9 mouse cellular contexts compared by ENCODE assay signal in the genomic region with DNA sequence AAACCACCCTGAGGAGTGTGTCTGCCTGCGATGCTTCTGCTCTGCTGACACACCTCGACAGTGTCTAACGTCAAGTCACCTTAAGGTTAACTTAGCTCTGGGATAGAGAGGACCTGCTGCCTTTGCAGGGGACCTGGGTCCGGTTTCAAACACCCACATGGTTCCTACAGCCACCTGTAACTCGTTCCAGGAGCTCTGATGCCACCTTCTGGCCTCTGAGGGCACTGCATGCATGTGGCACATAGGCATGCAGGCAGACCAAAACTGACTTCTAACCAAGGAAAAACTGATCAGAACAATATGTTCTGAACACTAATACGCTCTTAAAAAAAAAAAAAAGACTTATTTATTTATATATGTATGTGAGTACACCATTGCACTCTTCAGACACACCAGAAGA. TPM values are rescaled to one million over a fixed set of nuclear protein-coding genes. Genes with fewer than 3 reads are reported as not detected.
DNase-seq lines count a peak whose midpoint lies in the region; ATAC-seq and TF ChIP-seq lines count a peak whose summit lies in the region.
"Had no signal": no experiment of that assay in that cellular context is flagged by ENCODE, and none has a peak within 500 bp of the region (broad histone marks: within the 10 kb centered on the region; RNA-seq: fewer than 3 reads in every experiment).

No protein-coding gene starts in this region.

- H3K27me3 ChIP-seq in liver, adult 2 months (ENCODE audit: control insufficient read depth, insufficient read depth, low read length): no peaks in the 10 kb centered on the region
- H3K27me3 ChIP-seq in liver, embryonic 11.5 days (replicated peaks; ENCODE audit: control insufficient read depth, insufficient read depth, low read length): no peaks in the 10 kb centered on the region
- no peaks in the 10 kb centered on the region for H3K27me3 ChIP-seq in midbrain, embryonic 15.5 days (replicated peaks)

- H3K9ac ChIP-seq in liver, adult 2 months (ENCODE audit: low read depth, low read length): no peak overlapping the region
- H3K9ac ChIP-seq in liver, embryonic 11.5 days (ENCODE audit: low read depth, low read length): no peak overlapping the region
- no peak overlapping the region for H3K9ac ChIP-seq in midbrain, embryonic 15.5 days

- no peak overlapping the region for H3K4me2 ChIP-seq in liver, embryonic 11.5 days
- no peak overlapping the region for H3K4me2 ChIP-seq in midbrain, embryonic 15.5 days

- H3K9me3 ChIP-seq in liver, embryonic 11.5 days (ENCODE audit: control insufficient read depth, low read length): no peaks in the 10 kb centered on the region
- H3K9me3 ChIP-seq in midbrain, embryonic 15.5 days: no peaks in the 10 kb centered on the region

- H3K4me1 ChIP-seq in liver, adult 2 months (ENCODE audit: control insufficient read depth, insufficient read depth, low read length): peaks cover 7% of the 10 kb centered on the region; the same call in 1 of the 2 replicates
- no peaks in the 10 kb centered on the region for H3K4me1 ChIP-seq in liver, embryonic 11.5 days (replicated peaks; ENCODE audit: control insufficient read depth, insufficient read depth, low read length)
- no peaks in the 10 kb centered on the region for H3K4me1 ChIP-seq in midbrain, embryonic 15.5 days

- TF ChIP-seq CTCF in liver, adult 2 months (IDR thresholded peaks at IDR 0.05; ENCODE audit: low read depth, low read length): peak; percentile 66

- peaks cover 11% of the 10 kb centered on the region for H3K36me3 ChIP-seq in liver, adult 2 months (ENCODE audit: control insufficient read depth, insufficient read depth, low read length)
- H3K36me3 ChIP-seq in liver, embryonic 11.5 days (ENCODE audit: control insufficient read depth, insufficient read depth, low read length): peaks cover 14% of the 10 kb centered on the region
- peaks cover 14% of the 10 kb centered on the region for H3K36me3 ChIP-seq in midbrain, embryonic 15.5 days (replicated peaks)

- TF ChIP-seq POLR2A in liver, adult 2 months (IDR thresholded peaks at IDR 0.05; ENCODE audit: extremely low read depth, insufficient read depth, low read length): no peak

- no peak for ATAC-seq in liver, embryonic 11.5 days (replicated peaks; ENCODE audit: low FRiP score)
- peak; percentile 58; the same call in 1 of the 2 replicates for ATAC-seq in common myeloid progenitor, adult 5-6 weeks (replicated peaks; ENCODE audit: low read depth, poor library complexity, severe bottlenecking)
- no peak for ATAC-seq in midbrain, embryonic 15.5 days (replicated peaks)

- H3K27ac ChIP-seq in liver, adult 2 months (replicated peaks; ENCODE audit: insufficient read depth, low read depth, low read length): no peak overlapping the region
- no peak overlapping the region for H3K27ac ChIP-seq in liver, embryonic 11.5 days (ENCODE audit: low read depth, low read length)
- no peak overlapping the region for H3K27ac ChIP-seq in midbrain, embryonic 15.5 days

- DNase-seq in adrenal gland, postnatal 14 days: peak; percentile 47
- no peak for DNase-seq in adrenal gland, postnatal 25 days
- no peak for DNase-seq in liver, adult 2 months (ENCODE audit: extremely low read depth, low read depth, low spot score)
- no peak for DNase-seq in liver, embryonic 11.5 days (ENCODE audit: low spot score)
- peak; percentile 24 to 66 for DNase-seq in spleen, postnatal 10 days (ENCODE audit: low spot score in 2 of 2)
- DNase-seq in adrenal gland, adult 18-20 months (ENCODE audit: low spot score in 2 of 2): no peak

- H3K79me2 ChIP-seq in liver, adult 2 months (ENCODE audit: control insufficient read depth, insufficient read depth, low read length): peaks cover 31% of the 10 kb centered on the region

- H3K4me3 ChIP-seq in liver, adult 2 months (ENCODE audit: insufficient read depth, low read depth, low read length): no peak overlapping the region
- H3K4me3 ChIP-seq in liver, embryonic 11.5 days (ENCODE audit: low read depth, low read length): no peak overlapping the region
- no peak overlapping the region for H3K4me3 ChIP-seq in midbrain, embryonic 15.5 days

- WGBS in liver, adult 2 months: 97% methylated on average over 6 of the region's 6 CpGs
- 87% methylated on average over 6 of the region's 6 CpGs for WGBS in liver, embryonic 11.5 days
- 92% methylated on average over 6 of the region's 6 CpGs for WGBS in midbrain, embryonic 15.5 days

RNA-seq across cellular contexts. Expression of a gene that starts 7.5 kb away (rescaled TPM):
- 48.4 and 50.5 TPM in 2 replicates for total RNA-seq in adrenal gland, postnatal 14 days (2021)
- 34.2 and 38.0 TPM in 2 replicates for total RNA-seq in adrenal gland, postnatal 25 days (2021)
- 23.9 and 25.9 TPM in 2 replicates for total RNA-seq in liver, adult 2 months (2014; rRNA removed)
- 57.7 and 66.5 TPM in 2 replicates for polyA plus RNA-seq in liver, adult 2 months (2012; rRNA removed)
- 16.2 and 17.1 TPM in 2 replicates for polyA plus RNA-seq in liver, embryonic 11.5 days (2014; fragmentation: Nextera tagmentation; extraction: Ambion mirVana)
- total RNA-seq in common myeloid progenitor, adult 5-6 weeks (2017): 8.2 and 14.3 TPM in 2 replicates
- polyA plus RNA-seq in midbrain, embryonic 15.5 days (2015; fragmentation: Nextera tagmentation; extraction: Ambion mirVana): 41.8 and 42.8 TPM in 2 replicates
- total RNA-seq in adrenal gland, adult 18-20 months (2021): 10 to 100 TPM; 43.4 to 45.6 TPM

RNA-seq across cellular contexts. Expression of a gene that starts 29.4 kb away (rescaled TPM):
- total RNA-seq in adrenal gland, postnatal 14 days (2021): not detected in 2 replicates
- not detected in 2 replicates for total RNA-seq in adrenal gland, postnatal 25 days (2021)
- not detected in 2 replicates for total RNA-seq in liver, adult 2 months (2014; rRNA removed)
- polyA plus RNA-seq in liver, adult 2 months (2012; rRNA removed): not detected in 2 replicates
- not detected in 2 replicates for polyA plus RNA-seq in liver, embryonic 11.5 days (2014; fragmentation: Nextera tagmentation; extraction: Ambion mirVana)
- total RNA-seq in common myeloid progenitor, adult 5-6 weeks (2017): not detected in 2 replicates
- not detected in 2 replicates for polyA plus RNA-seq in midbrain, embryonic 15.5 days (2015; fragmentation: Nextera tagmentation; extraction: Ambion mirVana)
- total RNA-seq in adrenal gland, adult 18-20 months (2021): not detected
- polyA plus RNA-seq: embryonic facial prominence, embryonic 11.5 days had no signal

RNA-seq across cellular contexts. Expression of a gene that starts 43.1 kb away (rescaled TPM):
- total RNA-seq in adrenal gland, postnatal 14 days (2021): 0.26 and 0.45 TPM in 2 replicates
- total RNA-seq in adrenal gland, postnatal 25 days (2021): 0.33 and 0.49 TPM in 2 replicates
- not detected in 2 replicates for total RNA-seq in liver, adult 2 months (2014; rRNA removed)
- polyA plus RNA-seq in liver, adult 2 months (2012; rRNA removed): not detected in 2 replicates
- 0.06 TPM in 1 of 2 replicates, not detected in the other for polyA plus RNA-seq in liver, embryonic 11.5 days (2014; fragmentation: Nextera tagmentation; extraction: Ambion mirVana)
- total RNA-seq in common myeloid progenitor, adult 5-6 weeks (2017): not detected in 2 replicates
- 0.10 TPM in 1 of 2 replicates, not detected in the other for polyA plus RNA-seq in midbrain, embryonic 15.5 days (2015; fragmentation: Nextera tagmentation; extraction: Ambion mirVana)
- total RNA-seq in adrenal gland, adult 18-20 months (2021): under 1 TPM; 0.20 to 0.29 TPM

RNA-seq across cellular contexts. Expression of a gene that starts 46.3 kb away (rescaled TPM):
- total RNA-seq in adrenal gland, postnatal 14 days (2021): not detected in 2 replicates
- 0.09 and 0.29 TPM in 2 replicates for total RNA-seq in adrenal gland, postnatal 25 days (2021)
- total RNA-seq in liver, adult 2 months (2014; rRNA removed): not detected in 2 replicates
- not detected in 2 replicates for polyA plus RNA-seq in liver, adult 2 months (2012; rRNA removed)
- polyA plus RNA-seq in liver, embryonic 11.5 days (2014; fragmentation: Nextera tagmentation; extraction: Ambion mirVana): 0.08 and 0.16 TPM in 2 replicates
- total RNA-seq in common myeloid progenitor, adult 5-6 weeks (2017): 0.24 TPM in 1 of 2 replicates, not detected in the other
- 0.10 and 0.22 TPM in 2 replicates for polyA plus RNA-seq in midbrain, embryonic 15.5 days (2015; fragmentation: Nextera tagmentation; extraction: Ambion mirVana)
- total RNA-seq in adrenal gland, adult 18-20 months (2021): not detected

Comparison
In these comparisons a context has a peak if more than half of its experiments do, and no peak if none do; other contexts are left out.
1. DNase-seq: peak in adrenal gland, postnatal 14 days (single experiment) and spleen, postnatal 10 days (2 of 2); none in adrenal gland, postnatal 25 days (single experiment), liver, adult 2 months (single experiment), liver, embryonic 11.5 days (single experiment) and adrenal gland, adult 18-20 months (0 of 2).